Mouse (Mus musculus) adipocyte (in vitro differentiated cells): ENCODE data around the gene Sult5a1.
"Not testable (repeated sequence)": the region's sequence is repeated elsewhere in the genome, so short reads cannot be mapped to it uniquely, and the experiment has no call there.

ENCODE experiments used
- DNase-seq: peaks from one replicate; pipeline ENCODE4 v3.0.0-alpha.2; 2016; ENCODE audit warnings: low spot score

Gene Sult5a1

DNA sequence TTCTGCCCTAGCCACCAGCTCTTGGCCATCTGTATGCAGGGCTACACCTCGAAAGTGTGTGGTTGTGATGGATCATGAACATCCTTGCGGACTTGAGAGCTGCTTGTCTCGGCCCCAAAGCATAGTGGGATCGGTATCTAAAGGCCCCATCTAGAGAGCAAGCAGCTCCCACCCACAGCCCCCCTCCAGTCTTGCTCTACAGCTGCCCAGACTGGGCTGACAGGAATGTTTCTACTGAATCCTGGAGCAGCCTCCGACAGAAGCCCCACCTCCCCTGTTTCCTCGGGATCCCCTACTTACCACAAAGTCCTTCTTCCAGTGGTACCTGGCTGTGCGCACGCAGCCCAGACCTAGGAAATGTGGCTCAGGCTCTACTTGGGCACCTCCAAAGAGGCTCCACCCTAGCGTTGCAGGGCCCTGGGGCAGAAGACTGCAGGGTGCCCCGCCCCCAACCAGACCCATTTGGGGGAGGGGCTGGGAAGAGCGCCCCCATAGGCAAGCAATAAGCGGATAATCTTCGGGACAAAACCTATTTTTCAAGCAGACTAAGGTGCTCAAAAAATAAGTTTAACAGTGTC is at the start of gene Sult5a1:
TSS of gene Sult5a1 (minus strand) at position 428 of the 578 bp plus-strand sequence.
- DNase-seq = no peak

DNA sequence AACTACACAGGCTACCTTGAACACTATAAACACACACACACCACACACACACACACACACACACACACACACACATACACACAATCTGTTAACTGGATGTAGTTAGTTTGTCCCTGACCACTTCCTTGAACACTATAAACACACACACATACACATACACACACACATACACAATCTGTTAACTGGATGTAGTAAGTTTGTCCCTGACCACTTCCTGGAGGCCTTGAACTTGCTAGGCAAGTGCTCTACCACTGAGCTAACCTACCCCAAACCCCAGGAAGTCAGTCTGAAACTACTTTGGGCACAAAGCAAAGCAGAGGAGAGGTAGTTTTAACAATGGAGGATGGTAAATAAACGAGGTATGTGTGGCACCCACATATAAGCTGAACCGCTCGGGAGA is 45.5 kb upstream of the Sult5a1 start:
- DNase-seq = no peak

DNA sequence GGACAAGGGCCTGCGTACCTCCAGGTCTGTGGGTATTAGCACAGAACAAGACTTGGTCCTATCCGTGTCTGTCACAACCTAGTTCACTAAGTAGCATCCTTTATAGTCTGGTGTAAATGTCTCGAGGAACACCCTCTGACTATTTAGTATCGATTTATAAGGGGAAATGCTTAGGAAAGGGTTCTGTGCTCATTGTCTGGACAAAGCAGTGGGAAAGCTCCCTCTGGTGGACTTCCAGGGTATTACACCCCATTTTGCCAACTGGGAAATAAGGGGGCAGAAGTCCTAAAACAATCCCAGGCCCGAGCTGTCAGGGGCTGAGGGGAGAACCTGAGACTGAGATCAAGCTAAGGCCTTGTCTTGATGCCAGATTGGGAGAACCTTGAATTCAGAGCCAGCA is 44.2 kb upstream of the Sult5a1 start:
- DNase-seq = peak; percentile 77

DNA sequence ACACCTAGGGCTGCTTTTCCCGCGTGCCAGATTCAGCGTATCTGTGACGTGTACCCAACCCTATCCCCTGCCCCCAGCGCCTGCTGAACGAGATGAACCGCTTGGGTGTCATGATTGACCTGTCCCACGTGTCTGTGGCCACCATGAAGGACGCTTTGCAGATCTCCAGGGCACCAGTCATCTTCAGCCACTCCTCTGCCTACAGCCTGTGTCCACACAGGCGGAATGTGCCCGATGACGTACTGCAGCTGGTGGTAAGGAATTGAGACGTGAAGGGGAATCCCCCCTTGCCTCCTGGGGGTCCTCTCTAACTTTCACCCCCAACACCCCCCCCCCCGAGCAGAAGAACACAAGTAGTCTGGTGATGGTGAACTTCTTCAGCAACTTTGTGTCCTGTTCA is 41.7 kb upstream of the Sult5a1 start:
- DNase-seq = no peak

DNA sequence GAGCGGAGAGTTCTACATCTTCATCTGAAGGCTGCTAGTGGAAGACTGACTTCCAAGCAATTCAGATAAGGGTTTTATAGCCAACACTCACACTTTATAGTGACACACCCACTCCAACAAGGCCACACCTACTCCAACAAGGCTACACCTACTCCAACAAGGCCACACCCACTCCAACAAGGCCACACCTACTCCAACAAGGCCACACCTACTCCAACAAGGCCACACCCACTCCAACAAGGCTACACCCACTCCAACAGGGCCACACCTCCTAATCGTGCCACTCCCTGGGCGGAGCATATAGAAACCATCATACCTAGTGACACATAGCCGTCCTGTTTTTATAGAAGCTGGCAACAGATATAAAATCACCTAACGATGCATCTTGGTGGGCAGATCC is 38.9 kb upstream of the Sult5a1 start:
- DNase-seq = not testable (repeated sequence)

DNA sequence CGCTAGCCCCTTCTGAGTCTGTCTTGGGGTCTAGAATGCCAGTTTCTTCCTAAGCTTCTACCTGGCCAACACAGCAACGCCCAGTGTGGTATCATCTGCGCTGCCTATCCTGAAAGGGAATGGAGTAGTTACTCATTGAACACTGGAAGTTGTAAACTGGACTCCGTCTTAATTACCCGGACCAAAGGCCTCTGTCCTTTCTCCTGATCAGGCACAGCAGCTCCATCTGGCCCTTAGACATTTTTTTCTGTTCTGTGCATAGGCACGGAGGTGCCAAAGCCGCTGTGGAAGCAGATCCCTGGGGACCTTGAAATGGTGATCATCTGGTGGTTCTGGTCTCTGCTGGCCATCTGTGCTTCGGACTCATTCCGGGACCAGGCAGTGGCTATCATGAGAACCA is 35.7 kb upstream of the Sult5a1 start:
- DNase-seq = no peak

DNA sequence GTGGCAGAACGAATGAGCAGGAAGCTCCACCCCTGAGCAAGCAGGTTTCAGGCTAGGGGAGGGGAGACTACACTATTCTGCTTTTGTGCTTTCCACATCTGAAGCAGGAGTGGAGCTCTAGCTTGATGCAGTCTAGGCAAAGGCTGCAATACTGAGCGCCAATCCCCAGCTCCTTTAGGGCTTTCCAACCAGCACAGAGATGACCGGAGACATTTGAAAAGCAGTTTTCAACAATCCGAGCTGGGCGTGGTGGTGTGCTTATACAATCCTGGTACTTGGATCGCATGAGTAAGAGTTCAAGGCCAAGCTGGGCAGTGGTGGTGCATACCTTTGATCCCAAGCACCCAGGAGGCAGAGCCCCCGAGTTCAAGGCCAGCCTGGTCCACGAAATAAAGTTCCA is 33.8 kb upstream of the Sult5a1 start:
- no peak for DNase-seq

DNA sequence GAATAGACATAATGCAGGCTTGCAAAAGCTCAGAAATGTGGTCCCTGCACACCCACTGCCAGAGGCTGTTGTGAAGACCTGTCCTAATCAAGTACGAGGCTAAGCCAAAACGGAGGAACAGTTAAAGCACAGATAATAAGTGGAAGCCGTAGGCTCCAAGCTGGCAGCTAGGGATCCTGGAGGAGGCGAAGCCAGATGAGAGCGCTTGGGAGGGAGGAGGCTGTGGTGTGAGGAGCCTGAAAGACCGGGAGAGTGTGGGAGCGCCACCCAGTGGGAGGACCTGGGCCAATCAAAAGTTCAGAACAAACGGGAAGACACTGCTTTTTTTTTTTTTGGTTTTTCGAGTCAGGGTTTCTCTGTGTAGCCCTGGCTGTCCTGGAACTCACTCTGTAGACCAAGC is 32.6 kb upstream of the Sult5a1 start:
- DNase-seq = peak; percentile 89

DNA sequence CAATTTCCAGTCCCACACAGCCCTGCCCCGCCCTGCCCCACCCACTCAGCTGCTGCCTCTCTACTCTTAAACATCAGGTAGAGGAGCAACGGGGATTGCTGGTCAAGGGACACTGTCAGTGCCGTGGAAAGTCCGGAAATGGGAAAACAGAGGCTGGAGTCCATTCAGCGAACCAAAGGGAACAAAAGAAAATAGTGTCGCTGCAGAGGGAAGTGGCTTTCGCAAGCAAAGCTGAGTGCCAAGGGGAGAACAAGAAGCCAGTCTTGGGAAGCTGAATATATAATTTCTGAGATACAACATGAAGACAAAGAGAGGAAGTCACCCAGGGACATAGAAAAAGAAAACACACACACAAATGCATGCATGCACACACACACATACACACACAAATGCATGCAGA is 30.7 kb upstream of the Sult5a1 start:
- peak; percentile 70 for DNase-seq

DNA sequence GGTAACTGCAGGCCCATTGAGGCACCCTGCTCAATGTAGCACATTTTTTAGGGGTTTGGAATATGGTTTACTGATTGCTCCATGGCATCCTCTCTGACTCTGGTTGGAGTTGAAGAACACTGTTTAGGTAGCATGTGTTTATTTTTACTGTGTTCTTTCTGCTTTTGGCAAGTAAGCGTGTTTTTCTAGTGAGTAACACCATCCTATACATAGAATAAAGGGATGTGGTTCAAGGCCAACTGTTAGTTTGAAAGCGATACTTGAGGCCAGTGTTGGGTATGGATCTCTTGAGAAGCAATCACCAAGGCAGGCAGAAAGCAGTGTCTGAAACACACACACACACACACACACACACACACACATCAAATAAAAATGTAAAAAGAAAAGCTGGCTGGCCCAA is 29.9 kb upstream of the Sult5a1 start:
- no peak for DNase-seq

DNA sequence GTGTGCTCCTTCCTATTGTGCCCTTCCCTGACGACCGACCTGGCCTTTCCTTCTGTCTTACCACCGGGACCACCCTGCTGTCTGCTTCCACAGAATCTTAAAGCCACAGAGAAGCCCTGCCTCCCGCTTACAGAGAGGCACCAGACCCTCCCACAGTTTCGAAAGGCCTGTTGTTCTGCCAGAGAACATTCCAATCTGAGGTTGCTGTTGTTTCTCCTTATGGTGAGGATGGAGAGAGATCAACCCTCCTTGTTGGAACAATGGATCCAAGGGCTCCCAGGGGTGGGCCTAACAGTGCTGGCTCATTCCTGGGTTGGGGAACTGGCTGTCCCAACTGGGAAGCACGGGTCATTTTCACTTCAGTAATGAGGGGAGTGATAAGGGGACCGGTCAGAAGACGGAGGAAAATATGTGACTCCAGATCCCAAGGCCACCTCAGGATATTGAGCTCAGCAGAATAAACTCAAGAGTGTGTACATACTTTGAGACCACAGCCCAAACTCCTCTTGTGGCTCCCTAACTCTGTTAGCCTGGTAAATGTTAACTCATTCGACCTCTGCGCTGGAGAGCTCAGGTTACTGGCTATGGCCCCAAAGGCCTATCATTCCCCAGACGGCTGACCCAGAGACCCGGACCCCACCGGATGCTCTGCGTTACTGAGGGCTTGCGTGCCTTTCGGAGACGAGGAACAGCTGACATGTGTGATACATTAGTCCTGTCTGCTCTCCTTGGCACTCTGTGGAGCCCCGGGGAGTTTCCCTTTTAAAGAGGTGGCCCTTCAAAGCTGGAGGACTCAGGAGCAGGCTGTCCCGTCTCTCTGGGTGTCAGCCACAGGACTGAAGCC is 27.7 kb upstream of the Sult5a1 start, which contains the start of gene Dpep1:
TSS of gene Dpep1 (plus strand) at position 677 of the 844 bp plus-strand sequence.
- peak; percentile 76 for DNase-seq

DNA sequence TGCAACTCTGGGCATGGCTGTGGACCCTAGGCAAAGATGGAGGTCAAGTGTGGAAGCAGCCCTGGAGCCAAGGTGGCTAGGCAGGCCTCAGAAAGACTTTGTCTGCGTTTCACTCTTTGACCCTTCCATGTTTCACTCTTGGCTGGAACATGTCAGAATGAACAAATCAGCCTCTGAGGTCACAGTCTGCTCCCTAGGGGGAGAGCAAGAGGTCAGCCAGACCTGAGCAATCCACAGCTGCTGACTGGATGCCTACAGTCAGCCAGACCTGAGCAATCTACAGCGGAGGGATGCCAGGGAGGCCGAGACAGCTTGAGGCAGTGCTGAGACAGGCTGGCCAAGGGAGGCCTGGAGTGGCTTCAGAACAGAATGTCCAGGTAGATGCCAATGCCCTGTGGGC is 23.3 kb upstream of the Sult5a1 start:
- peak; percentile 95 for DNase-seq

DNA sequence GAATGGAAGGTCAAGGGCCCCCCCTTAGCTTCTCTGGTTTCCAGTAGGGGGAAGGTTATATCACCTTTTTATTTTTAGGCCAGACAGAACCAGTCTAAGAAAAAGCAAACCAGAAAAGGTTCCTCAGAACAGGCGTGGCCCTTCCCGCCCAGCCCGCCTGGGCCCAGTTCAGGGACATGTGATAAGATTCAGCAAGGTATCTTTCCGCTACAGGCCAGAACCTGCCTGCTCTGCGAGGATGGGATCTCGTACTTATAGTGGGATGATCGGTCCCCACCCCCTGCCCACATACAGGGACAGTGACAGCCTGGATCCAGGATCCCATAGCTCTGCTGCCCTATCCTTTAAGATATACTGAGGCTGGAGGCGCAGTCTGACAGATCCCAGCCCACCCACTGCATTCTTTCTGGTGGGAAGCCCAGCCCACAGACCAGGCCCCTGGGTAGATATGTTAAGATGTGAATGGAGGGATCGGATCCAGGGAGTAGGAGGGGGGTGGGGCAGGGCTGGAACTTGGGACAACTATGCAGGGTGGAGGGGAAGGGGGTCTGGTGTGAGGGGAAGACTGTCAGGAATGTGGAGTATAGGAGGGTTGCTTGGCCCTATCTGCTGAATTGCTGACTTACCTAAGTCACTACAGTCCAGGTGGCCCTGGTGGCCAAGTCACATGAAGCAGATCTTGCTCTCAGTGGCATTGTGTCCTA is 1.9 kb downstream of the Sult5a1 start:
- DNase-seq = no peak

DNA sequence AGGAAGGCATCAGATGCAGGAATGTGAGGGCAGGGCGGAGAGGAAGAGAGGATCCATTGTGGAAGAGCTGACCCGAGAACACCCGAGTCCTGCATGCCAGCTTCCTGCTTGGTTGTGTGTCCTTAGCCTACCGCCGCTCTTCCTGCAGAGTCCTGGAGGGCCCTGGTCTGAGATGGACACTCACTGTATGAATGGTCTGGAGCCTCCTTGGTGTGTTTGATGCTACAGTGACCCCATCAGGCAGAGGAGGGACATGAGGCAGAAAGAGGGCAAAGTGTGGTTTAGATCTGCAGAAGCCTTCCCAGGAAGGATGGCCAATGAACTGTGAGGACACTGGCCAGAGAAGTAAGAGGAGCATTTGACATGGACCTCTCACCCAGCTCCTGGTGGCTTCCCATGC is 2.9 kb downstream of the Sult5a1 start:
- DNase-seq = peak; percentile 59

DNA sequence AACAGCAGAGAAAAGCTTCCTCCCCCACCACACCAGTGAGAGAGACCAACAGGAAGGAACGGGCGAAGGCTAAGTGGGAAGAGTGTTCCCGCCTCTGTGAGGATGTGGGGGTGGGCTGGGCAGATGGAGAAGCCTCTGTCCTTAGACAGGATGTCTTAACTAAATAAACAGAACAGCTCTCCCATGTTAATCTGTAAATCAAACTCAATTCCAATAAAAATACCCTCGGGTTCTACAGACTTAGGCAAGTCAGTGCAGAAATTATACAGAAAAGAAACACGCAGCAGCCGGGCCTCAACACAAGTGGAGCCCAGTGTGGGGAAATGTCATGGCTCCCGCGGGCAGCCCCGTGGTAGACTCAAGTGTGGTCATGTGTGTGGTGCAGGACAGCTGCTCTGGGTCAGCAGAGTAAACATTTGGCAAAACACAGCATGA is 7.4 kb downstream of the Sult5a1 start:
- peak; percentile 54 for DNase-seq

DNA sequence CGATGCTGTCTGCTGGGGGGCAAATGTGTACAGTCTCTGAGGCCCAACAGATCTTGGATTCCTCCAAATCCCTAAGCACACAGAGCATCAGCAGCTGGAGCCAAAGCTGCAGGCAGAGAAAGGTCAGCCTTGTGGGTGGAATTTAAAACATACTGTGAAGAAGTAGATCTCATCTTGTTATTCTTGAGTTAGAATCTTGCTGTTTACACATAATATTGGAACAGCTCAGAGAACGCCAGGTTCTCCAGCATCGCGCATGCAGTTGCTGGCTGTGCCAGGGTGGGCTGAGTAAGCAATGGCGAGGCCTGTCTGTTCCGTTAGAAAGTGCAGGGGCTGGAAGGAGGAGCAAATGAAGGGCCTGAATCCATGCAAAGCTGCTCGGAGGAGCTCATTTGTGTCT is 11.7 kb downstream of the Sult5a1 start:
- DNase-seq = peak; percentile 32

DNA sequence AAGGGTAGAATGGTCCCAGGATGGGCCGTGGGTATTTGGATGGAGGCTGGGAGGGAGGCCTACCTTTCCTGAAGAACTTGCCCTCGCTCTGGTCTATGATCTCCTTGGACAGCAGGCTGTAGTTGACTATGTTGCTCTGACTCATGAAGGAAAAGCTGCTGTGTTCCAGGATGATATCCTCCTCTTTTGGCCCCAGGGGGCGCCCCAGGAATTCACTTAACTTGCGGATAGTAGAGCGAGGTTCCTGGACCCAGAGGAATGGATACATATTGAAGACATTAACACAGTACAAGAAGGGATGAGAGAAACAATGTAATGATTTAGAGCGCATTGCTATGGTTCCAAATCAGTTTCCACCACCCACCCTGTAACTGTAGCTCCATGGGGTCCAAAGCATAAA is 12.8 kb downstream of the Sult5a1 start:
- DNase-seq = peak; percentile 76

DNA sequence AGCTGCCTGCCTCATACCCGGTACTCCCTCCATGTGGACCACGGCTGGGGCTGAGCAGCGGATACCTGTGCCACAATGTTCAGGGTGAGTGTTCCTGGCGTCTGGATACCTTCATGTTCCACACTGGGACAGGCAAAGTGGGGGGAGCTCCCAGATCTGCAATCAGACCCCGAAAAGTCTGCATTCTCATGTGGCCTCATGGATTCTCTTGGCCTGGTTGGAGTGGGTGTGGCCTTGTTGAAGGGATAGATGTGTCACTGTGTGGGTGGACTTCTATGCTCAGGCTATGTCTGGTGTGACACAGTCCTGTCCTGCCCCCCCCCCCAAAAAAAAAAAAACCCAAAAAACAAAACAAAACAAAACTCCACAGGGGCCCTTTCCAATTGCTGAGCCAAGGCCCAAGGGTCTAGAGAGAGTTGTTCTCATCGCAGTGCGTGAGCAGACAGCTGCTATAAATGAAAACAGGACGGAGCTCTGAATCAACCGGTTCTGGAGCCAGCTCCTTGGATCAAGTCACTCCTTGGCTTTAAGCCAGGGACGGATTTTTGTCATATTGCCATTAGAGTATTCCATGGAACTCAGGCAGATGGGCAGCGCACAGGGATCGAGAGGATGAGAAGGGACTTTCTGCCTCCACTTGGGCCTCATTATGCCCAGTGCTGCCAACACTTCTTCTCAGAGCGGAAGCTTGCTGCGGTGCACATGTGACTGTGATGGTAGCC is 16.2 kb downstream of the Sult5a1 start:
- peak; percentile 99 for DNase-seq

DNA sequence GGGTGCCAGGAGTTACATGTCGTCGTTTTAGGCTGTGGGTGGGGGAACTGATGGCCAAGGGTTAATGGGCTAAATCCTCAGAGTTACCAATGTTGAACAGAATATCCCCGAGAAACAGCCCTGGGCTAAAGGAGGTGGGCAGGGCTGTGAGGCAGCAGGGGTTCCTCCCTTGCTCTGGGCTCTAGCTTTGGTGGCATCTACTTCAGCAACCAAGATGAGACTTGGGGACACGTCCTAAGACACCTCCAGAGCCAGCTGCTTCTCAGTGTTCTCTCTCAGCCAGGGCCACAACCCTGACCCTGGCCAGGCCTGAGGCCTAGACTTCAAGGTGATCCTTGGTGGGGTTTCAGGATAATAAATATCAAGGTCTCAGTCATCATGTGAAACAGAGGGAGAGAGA is 19.4 kb downstream of the Sult5a1 start:
- no peak for DNase-seq

DNA sequence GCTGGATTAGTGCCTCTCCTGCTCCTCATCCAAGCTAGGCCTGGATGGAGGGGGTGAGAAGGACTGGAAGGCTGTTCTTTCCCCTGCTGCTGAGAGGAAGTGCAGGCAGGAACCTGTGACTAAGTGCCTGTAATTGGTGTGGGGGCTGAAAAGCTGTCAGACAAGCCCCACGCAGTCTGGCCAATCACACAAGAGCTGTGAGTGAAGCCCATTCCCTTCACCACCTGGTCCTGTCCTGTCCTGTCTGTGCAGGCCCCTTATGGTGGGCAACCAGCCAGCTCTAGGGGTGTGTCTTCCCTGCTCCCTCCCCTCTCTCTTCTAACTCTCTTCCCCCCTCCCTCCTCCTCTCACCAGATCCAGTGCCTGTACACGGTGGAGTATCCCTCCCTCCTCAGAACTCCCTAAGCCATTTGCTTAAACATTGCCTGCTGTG is 20.5 kb downstream of the Sult5a1 start:
- DNase-seq = peak; percentile 41

DNA sequence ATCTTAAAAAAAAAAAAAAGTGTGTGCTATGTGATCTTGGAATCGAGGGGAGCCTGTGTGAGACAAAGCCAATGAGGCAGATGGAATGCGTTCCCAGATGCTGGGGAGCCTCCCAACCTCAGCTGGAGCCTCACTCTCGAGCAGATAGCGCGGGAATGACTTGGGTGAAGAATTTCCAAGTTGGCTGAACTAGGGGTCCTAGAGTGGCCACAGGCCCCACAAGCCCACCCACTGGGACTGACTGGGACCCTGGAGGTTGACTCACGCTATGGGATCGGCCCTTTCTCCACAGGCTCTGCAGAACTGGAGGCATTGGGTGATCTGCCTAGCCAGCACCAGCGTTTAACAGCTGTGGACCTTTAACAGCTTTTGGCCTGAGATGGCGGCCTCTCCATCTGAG is 21.8 kb downstream of the Sult5a1 start:
- no peak for DNase-seq

DNA sequence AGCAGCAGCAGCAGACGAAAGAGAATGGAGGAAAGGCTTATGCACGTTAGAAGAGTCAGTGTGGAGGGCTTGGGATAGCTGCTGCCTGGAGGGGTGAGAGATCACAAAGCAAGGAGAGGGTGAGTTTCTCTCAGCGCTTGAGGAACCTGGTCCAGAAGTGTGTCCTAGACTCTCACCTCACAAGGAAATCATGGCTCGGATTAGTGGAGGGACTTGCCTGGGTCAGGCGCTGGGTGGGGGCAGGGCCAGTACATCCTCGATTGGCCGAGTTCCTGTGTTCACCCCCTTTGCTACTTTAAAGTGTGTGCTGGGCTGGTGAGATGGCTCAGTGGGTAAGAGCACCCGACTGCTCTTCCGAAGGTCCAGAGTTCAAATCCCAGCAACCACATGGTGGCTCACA is 22.3 kb downstream of the Sult5a1 start:
- DNase-seq = no peak
